Mouse (Mus musculus): ENCODE measurements around the gene Neurl1a. TPM values are rescaled to one million over a fixed set of nuclear protein-coding genes. Genes with fewer than 3 reads are reported as not detected.
"Not testable (repeated sequence)": the region's sequence is repeated elsewhere in the genome, so short reads cannot be mapped to it uniquely, and the experiment has no call there.

The Neurl1a gene
- polyA plus RNA-seq, 1 experiment = 1.6 TPM

DNA sequence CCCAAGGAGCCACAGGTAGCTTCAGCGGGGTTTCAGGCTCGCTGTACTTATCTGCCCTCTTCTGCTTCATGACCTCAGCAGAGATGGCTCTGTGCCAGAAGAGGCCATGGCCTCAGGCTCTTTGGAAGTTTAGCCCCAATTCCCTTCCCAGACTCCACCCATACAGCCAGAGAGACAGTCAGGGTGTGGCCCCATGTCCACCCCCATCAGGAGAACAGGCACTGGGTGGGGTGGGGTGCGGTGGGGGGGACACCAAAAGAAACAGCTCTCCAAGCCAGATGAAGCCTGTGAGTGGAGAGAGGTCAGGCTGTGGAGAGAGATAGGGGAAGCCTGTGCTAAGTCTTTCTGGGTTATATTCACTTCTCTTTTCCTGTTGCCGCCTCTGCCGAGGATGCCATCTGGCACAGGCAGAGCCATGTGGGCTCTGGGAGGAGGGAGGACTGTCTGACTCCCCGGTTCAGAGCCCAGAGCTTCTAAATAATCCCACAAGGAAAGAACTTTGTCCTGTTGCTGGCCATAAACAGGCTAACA is 41.5 kb upstream of the Neurl1a start:
- Histone ChIP-seq H3K27ac (ENCODE audit: control insufficient read depth, insufficient read depth, low read length) (peak overlapping the region; percentile 7; the same call in 1 of the 2 replicates), H3K36me3 (ENCODE audit: control insufficient read depth, insufficient read depth, low read length) (peaks cover 2% of the 10 kb centered on the region), H3K27me3 (ENCODE audit: control insufficient read depth, insufficient read depth, low read length) (no peaks in the 10 kb centered on the region), H3K4me3 (ENCODE audit: control insufficient read depth, insufficient read depth, low read length) (peak overlapping the region; percentile 75), H3K4me1 (replicated peaks; ENCODE audit: control insufficient read depth, insufficient read depth, low read length) (peaks cover 39% of the 10 kb centered on the region)
- peak; percentile 37 for DNase-seq
- 7% methylated on average over 6 of the region's 6 CpGs for WGBS
- TF ChIP-seq POLR2A (IDR thresholded peaks at IDR 0.05; ENCODE audit: control insufficient read depth, extremely low read depth, insufficient read depth, low read length, poor library complexity) (no peak), CTCF (IDR thresholded peaks at IDR 0.05; ENCODE audit: borderline replicate concordance, control insufficient read depth, extremely low read depth, insufficient read depth, low read length, poor library complexity) (no peak)

- peaks cover 35% of the 10 kb centered on the region for H3K4me1 ChIP-seq (replicated peaks; ENCODE audit: control insufficient read depth, insufficient read depth, low read length)
- H3K4me3 ChIP-seq (ENCODE audit: control insufficient read depth, insufficient read depth, low read length) = peak within 1 kb of the TSS; percentile 75
- TF ChIP-seq POLR2A (IDR thresholded peaks at IDR 0.05; ENCODE audit: control insufficient read depth, extremely low read depth, insufficient read depth, low read length, poor library complexity) (no peak), CTCF (IDR thresholded peaks at IDR 0.05; ENCODE audit: borderline replicate concordance, control insufficient read depth, extremely low read depth, insufficient read depth, low read length, poor library complexity) (no peak)
- no peaks in the 10 kb centered on the region for H3K27me3 ChIP-seq (ENCODE audit: control insufficient read depth, insufficient read depth, low read length)
- DNase-seq = peak; percentile 56
- no peaks in the 10 kb centered on the region for H3K36me3 ChIP-seq (ENCODE audit: control insufficient read depth, insufficient read depth, low read length)
- H3K27ac ChIP-seq (ENCODE audit: control insufficient read depth, insufficient read depth, low read length) = peak within 1 kb of the TSS; percentile 7; the same call in 1 of the 2 replicates
- under 1% methylated on average over 28 of the region's 28 CpGs for WGBS
These were observed 40.7 kb upstream of the Neurl1a start, which contains the start of gene Calhm2 for GRCm38 (mm10) chr19:47137771-47138421. Calhm2 (minus strand) TSS chr19:47138294.

- DNase-seq = not testable (repeated sequence)
- WGBS = 72% methylated on average over 7 of the region's 7 CpGs
These were observed 39.0 kb upstream of the Neurl1a start for GRCm38 (mm10) chr19:47139611-47140010.

DNA sequence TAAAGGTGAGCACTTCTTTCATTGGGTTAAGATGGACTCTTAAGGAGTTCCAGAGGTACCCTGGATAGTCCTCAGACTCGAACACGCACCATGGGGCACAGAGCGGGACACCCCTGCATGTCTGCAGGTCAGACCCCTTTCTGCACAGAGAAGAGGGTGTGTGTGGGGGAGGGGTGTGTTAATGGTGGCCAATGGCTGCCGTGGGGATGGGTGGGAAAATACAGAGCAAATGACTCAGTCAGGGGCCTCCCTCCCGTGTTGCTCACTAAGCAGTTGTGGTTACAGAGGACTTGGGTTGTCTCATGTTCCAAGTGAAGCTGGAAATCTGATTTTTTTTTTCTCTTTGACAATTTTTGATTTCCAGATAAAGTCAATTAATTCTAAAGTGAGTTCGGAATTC is 36.2 kb upstream of the Neurl1a start:
- H3K4me1 ChIP-seq (replicated peaks; ENCODE audit: control insufficient read depth, insufficient read depth, low read length) = peaks cover 13% of the 10 kb centered on the region
- no peaks in the 10 kb centered on the region for H3K36me3 ChIP-seq (ENCODE audit: control insufficient read depth, insufficient read depth, low read length)
- no peak for DNase-seq
- H3K27me3 ChIP-seq (ENCODE audit: control insufficient read depth, insufficient read depth, low read length) = no peaks in the 10 kb centered on the region
- 79% methylated on average over 6 of the region's 6 CpGs for WGBS
- H3K27ac ChIP-seq (ENCODE audit: control insufficient read depth, insufficient read depth, low read length) = no peak overlapping the region
- no peak for TF ChIP-seq POLR2A (IDR thresholded peaks at IDR 0.05; ENCODE audit: control insufficient read depth, extremely low read depth, insufficient read depth, low read length, poor library complexity)
- no peak for TF ChIP-seq CTCF (IDR thresholded peaks at IDR 0.05; ENCODE audit: borderline replicate concordance, control insufficient read depth, extremely low read depth, insufficient read depth, low read length, poor library complexity)
- no peak overlapping the region for H3K4me3 ChIP-seq (ENCODE audit: control insufficient read depth, insufficient read depth, low read length)

More at GRCm38 (mm10) chr19:47139611-47140010, 39.0 kb upstream of the Neurl1a start:
- not testable (repeated sequence) for H3K27ac ChIP-seq (ENCODE audit: control insufficient read depth, insufficient read depth, low read length); H3K4me3 ChIP-seq (ENCODE audit: control insufficient read depth, insufficient read depth, low read length); H3K36me3 ChIP-seq (ENCODE audit: control insufficient read depth, insufficient read depth, low read length); H3K27me3 ChIP-seq (ENCODE audit: control insufficient read depth, insufficient read depth, low read length)
- H3K4me1 ChIP-seq (replicated peaks; ENCODE audit: control insufficient read depth, insufficient read depth, low read length) = peaks cover 29% of the 10 kb centered on the region

DNA sequence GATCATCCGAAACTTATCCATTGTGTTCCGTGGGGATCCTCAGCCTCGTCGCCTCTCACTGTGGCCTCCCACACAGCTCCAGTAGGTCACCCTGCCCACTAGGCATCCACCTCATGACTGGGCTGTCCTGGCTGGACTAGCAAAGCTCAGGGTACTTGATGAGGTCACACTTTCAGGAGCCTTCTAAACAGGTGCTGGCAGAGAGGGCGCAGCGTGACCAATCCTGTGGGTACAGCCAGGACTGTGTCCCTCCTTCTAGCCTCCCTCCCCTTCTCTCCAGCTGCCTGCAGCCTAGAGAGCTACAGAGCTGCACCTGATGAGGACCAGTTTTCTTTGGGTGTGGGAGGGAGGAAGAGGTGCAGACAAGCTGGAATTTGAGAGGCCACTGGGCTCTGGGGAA is 34.5 kb upstream of the Neurl1a start, which contains the start of gene Calhm1:
Gene Calhm1 (minus strand): TSS at position 101 of the 400 bp plus-strand sequence.
- H3K27me3 ChIP-seq (ENCODE audit: control insufficient read depth, insufficient read depth, low read length) = no peaks in the 10 kb centered on the region; the same call in 1 of the 2 replicates
- WGBS = 95% methylated on average over 6 of the region's 6 CpGs
- H3K27ac ChIP-seq (ENCODE audit: control insufficient read depth, insufficient read depth, low read length) = no peak within 1 kb of the TSS
- peaks cover 6% of the 10 kb centered on the region for H3K4me1 ChIP-seq (replicated peaks; ENCODE audit: control insufficient read depth, insufficient read depth, low read length)
- DNase-seq = no peak
- H3K36me3 ChIP-seq (ENCODE audit: control insufficient read depth, insufficient read depth, low read length) = no peaks in the 10 kb centered on the region
- no peak for TF ChIP-seq CTCF (IDR thresholded peaks at IDR 0.05; ENCODE audit: borderline replicate concordance, control insufficient read depth, extremely low read depth, insufficient read depth, low read length, poor library complexity)
- TF ChIP-seq POLR2A (IDR thresholded peaks at IDR 0.05; ENCODE audit: control insufficient read depth, extremely low read depth, insufficient read depth, low read length, poor library complexity) = no peak
- H3K4me3 ChIP-seq (ENCODE audit: control insufficient read depth, insufficient read depth, low read length) = no peak within 1 kb of the TSS

DNA sequence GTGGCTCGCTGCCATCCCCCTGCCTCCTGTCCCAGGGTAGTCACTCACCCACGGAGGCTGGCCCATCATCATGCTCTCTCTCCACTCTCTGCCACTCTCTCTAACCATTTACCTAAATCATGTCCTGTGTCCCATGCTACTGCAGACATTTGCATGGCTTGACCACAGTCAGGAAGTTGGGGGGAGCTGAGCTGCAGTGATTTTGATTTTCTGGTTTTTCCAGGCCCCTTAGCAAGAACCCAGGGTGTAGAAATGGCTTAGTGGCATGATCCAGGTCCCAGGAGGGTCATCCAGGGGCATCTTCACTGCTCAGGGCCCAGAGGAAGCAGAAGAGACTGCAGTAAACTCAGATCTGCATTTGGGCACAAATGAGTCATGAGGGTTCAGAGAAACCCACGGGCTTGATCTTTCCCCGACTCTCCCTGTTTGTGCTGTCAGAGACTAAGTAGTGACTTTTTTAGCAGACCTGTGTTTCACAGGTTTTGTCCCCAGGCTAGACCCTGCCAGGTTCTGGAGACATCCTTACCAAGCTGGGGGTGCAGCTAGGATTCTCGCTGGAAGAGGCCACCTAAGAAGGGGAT is 30.3 kb upstream of the Neurl1a start:
- 26% methylated on average over 5 of the region's 5 CpGs for WGBS
- Histone ChIP-seq H3K27ac (ENCODE audit: control insufficient read depth, insufficient read depth, low read length) (no peak overlapping the region), H3K36me3 (ENCODE audit: control insufficient read depth, insufficient read depth, low read length) (no peaks in the 10 kb centered on the region), H3K4me1 (replicated peaks; ENCODE audit: control insufficient read depth, insufficient read depth, low read length) (0 out of 2 replicates have a peak, but pooled peaks cover 3% of the 10 kb centered on the region), H3K27me3 (ENCODE audit: control insufficient read depth, insufficient read depth, low read length) (no peaks in the 10 kb centered on the region; the same call in 1 of the 2 replicates), H3K4me3 (ENCODE audit: control insufficient read depth, insufficient read depth, low read length) (no peak overlapping the region)
- TF ChIP-seq CTCF (IDR thresholded peaks at IDR 0.05; ENCODE audit: borderline replicate concordance, control insufficient read depth, extremely low read depth, insufficient read depth, low read length, poor library complexity) = no peak
- no peak for TF ChIP-seq POLR2A (IDR thresholded peaks at IDR 0.05; ENCODE audit: control insufficient read depth, extremely low read depth, insufficient read depth, low read length, poor library complexity)
- DNase-seq = no peak
